Mouse (Mus musculus): ENCODE results near the gene Lrpprc. TPM values are rescaled to one million over a fixed set of nuclear protein-coding genes. Genes with fewer than 3 reads are reported as not detected.

Gene Lrpprc
- polyA plus RNA-seq, 1 experiment from 2014 or later = 51.4 TPM

- no peaks in the 10 kb centered on the region for H3K4me1 ChIP-seq (ENCODE audit: control insufficient read depth, insufficient read depth, low read length)
- H3K4me2 ChIP-seq (replicated peaks; ENCODE audit: low read depth, low read length) = no peak overlapping the region
- WGBS = 93% methylated on average over 9 of the region's 9 CpGs
- H3K27me3 ChIP-seq (ENCODE audit: control insufficient read depth, insufficient read depth, low read length) = no peaks in the 10 kb centered on the region
- H3K27ac ChIP-seq (ENCODE audit: low read length) = no peak overlapping the region
- no peak overlapping the region for H3K4me3 ChIP-seq (ENCODE audit: low read depth, low read length)
- H3K36me3 ChIP-seq (ENCODE audit: control insufficient read depth, insufficient read depth, low read length) = peaks cover 18% of the 10 kb centered on the region; the same call in 1 of the 2 replicates
- no peak overlapping the region for H3K9ac ChIP-seq (replicated peaks; ENCODE audit: low read depth, low read length)
- H3K9me3 ChIP-seq (ENCODE audit: control insufficient read depth, low read depth, low read length) = no peaks in the 10 kb centered on the region
- ATAC-seq (ENCODE audit: insufficient number of reproducible peaks, insufficient read depth, low FRiP score, low read depth) = no peak
Measured at GRCm38 (mm10) chr17:84724028-84724427, 66.6 kb downstream of the Lrpprc start.

DNA sequence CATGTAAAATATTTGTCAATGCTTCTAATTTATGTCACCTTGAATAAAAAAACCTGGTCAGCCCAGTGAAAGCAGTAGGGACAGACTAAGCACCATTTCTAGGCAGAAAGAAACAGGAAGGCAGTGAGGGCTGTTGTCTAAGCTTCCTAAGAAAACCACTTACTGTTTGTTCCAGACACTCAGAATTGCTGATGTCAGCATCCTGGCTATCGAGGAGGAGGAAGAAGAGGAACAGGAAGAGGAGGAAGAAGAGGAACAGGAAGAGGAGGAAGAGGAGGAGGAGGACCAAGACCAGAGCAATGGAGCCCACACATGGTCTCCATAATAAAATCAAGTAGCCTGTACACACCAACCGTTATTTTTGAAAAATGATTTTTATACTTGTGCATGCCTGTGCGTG lies 71.5 kb downstream of the Lrpprc start:
- Histone ChIP-seq H3K9ac (replicated peaks; ENCODE audit: low read depth, low read length) (no peak overlapping the region), H3K36me3 (ENCODE audit: control insufficient read depth, insufficient read depth, low read length) (peaks cover 16% of the 10 kb centered on the region; the same call in 1 of the 2 replicates), H3K4me1 (ENCODE audit: control insufficient read depth, insufficient read depth, low read length) (0 out of 2 replicates have a peak, but pooled peaks cover 3% of the 10 kb centered on the region), H3K4me2 (replicated peaks; ENCODE audit: low read depth, low read length) (no peak overlapping the region), H3K4me3 (ENCODE audit: low read depth, low read length) (no peak overlapping the region), H3K9me3 (ENCODE audit: control insufficient read depth, low read depth, low read length) (no peaks in the 10 kb centered on the region), H3K27me3 (ENCODE audit: control insufficient read depth, insufficient read depth, low read length) (no peaks in the 10 kb centered on the region), H3K27ac (ENCODE audit: low read length) (no peak overlapping the region)
- no peak for ATAC-seq (ENCODE audit: insufficient number of reproducible peaks, insufficient read depth, low FRiP score, low read depth)
- WGBS = 80% methylated on average over 3 of the region's 3 CpGs

- Histone ChIP-seq H3K4me3 (ENCODE audit: low read depth, low read length) (no peak overlapping the region), H3K9ac (replicated peaks; ENCODE audit: low read depth, low read length) (no peak overlapping the region), H3K9me3 (ENCODE audit: control insufficient read depth, low read depth, low read length) (no peaks in the 10 kb centered on the region), H3K4me2 (replicated peaks; ENCODE audit: low read depth, low read length) (no peak overlapping the region), H3K36me3 (ENCODE audit: control insufficient read depth, insufficient read depth, low read length) (peaks cover 13% of the 10 kb centered on the region; the same call in 1 of the 2 replicates), H3K4me1 (ENCODE audit: control insufficient read depth, insufficient read depth, low read length) (0 out of 2 replicates have a peak, but pooled peaks cover 3% of the 10 kb centered on the region), H3K27me3 (ENCODE audit: control insufficient read depth, insufficient read depth, low read length) (no peaks in the 10 kb centered on the region), H3K27ac (ENCODE audit: low read length) (no peak overlapping the region)
- ATAC-seq (ENCODE audit: insufficient number of reproducible peaks, insufficient read depth, low FRiP score, low read depth) = no peak
- WGBS = 77% methylated on average over 5 of the region's 5 CpGs
Measured at GRCm38 (mm10) chr17:84717416-84717815, 73.2 kb downstream of the Lrpprc start.

DNA sequence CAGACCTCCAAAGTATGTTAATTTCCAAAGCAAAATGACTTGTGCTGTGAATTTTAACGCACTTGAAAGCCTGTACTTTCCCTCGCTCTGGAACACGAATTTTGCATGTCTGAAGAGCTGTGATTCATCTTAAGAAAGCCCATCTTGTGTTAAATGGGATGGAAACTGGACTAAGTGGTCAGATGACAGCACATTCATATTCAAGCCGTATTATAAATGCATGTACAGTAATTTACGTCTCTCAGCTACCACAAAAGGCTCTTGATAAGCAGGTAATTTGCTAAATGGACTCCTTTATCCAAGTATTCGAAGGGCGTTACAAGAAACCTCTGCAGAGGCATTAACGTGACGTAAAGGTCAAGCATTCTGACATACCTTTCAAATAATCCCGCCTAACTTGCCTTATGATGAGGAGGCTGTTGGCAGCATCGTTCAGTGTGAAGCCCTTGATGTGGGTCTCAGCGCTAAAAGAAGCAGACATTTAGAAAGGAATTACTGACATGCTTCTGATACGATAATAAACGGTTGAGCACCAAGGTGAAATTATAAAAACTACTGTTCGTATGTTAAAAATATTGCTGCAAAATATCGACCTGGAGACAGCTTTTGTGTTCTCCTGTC lies 74.2 kb downstream of the Lrpprc start:
- 56% methylated on average over 16 of the region's 16 CpGs for WGBS
- Histone ChIP-seq H3K4me1 (ENCODE audit: control insufficient read depth, insufficient read depth, low read length) (0 out of 2 replicates have a peak, but pooled peaks cover 3% of the 10 kb centered on the region), H3K9ac (replicated peaks; ENCODE audit: low read depth, low read length) (no peak overlapping the region), H3K9me3 (ENCODE audit: control insufficient read depth, low read depth, low read length) (no peaks in the 10 kb centered on the region), H3K4me3 (ENCODE audit: low read depth, low read length) (no peak overlapping the region), H3K27me3 (ENCODE audit: control insufficient read depth, insufficient read depth, low read length) (no peaks in the 10 kb centered on the region), H3K4me2 (replicated peaks; ENCODE audit: low read depth, low read length) (no peak overlapping the region), H3K27ac (ENCODE audit: low read length) (no peak overlapping the region), H3K36me3 (ENCODE audit: control insufficient read depth, insufficient read depth, low read length) (peaks cover 9% of the 10 kb centered on the region; the same call in 1 of the 2 replicates)
- no peak for ATAC-seq (ENCODE audit: insufficient number of reproducible peaks, insufficient read depth, low FRiP score, low read depth)

DNA sequence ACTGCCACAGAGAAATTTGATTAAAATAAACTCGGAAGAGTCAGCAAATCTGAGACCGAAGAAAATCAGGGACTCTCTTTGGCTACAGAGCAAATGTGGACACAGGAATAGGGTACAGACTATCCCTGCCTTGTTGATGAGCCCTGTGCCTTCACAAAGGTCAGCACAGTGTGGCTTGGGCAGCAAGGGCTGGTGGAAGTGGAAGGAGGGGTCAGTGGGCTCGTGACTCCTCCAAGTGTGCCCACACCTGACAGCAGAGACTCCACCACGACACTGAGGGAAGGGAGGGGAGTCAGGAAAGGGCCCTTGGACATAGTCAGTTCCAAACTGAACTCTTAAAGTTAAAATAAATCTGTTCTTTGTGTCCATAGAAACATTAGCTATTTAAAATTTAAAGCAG lies 75.7 kb downstream of the Lrpprc start:
- no peaks in the 10 kb centered on the region for H3K9me3 ChIP-seq (ENCODE audit: control insufficient read depth, low read depth, low read length)
- H3K9ac ChIP-seq (replicated peaks; ENCODE audit: low read depth, low read length) = no peak overlapping the region
- H3K4me1 ChIP-seq (ENCODE audit: control insufficient read depth, insufficient read depth, low read length) = 0 out of 2 replicates have a peak, but pooled peaks cover 3% of the 10 kb centered on the region
- no peaks in the 10 kb centered on the region for H3K27me3 ChIP-seq (ENCODE audit: control insufficient read depth, insufficient read depth, low read length)
- WGBS = 65% methylated on average over 4 of the region's 4 CpGs
- no peak for ATAC-seq (ENCODE audit: insufficient number of reproducible peaks, insufficient read depth, low FRiP score, low read depth)
- peaks cover 12% of the 10 kb centered on the region; the same call in 1 of the 2 replicates for H3K36me3 ChIP-seq (ENCODE audit: control insufficient read depth, insufficient read depth, low read length)
- no peak overlapping the region for H3K4me2 ChIP-seq (replicated peaks; ENCODE audit: low read depth, low read length)
- H3K27ac ChIP-seq (ENCODE audit: low read length) = no peak overlapping the region
- H3K4me3 ChIP-seq (ENCODE audit: low read depth, low read length) = no peak overlapping the region

- 91% methylated on average over 18 of the region's 18 CpGs for WGBS
Measured at GRCm38 (mm10) chr17:84713563-84714164, 76.9 kb downstream of the Lrpprc start.

DNA sequence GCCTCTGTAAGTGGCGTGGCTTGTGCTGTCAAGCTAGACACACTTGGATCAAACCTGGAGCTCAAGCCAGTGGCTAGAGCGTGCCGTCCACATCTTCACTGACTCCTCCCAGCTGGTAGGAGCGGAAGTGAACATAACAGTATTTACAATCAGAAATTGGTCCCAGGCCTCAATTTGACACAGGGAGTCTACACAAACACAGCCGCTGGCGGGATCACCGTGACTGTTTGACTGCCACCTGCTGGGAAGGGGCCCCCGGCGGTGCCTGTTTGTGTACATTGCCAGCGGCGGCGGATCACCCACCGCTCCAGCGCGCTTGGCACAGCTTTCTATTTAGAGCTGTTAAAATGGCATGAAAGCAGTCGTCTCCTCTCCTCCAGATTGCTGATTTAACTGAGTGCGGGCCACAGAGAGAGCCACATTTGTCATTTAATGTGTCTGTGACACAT lies 81.2 kb downstream of the Lrpprc start:
- Histone ChIP-seq H3K27me3 (ENCODE audit: control insufficient read depth, insufficient read depth, low read length) (no peaks in the 10 kb centered on the region), H3K9me3 (ENCODE audit: control insufficient read depth, low read depth, low read length) (no peaks in the 10 kb centered on the region), H3K4me3 (ENCODE audit: low read depth, low read length) (no peak overlapping the region), H3K36me3 (ENCODE audit: control insufficient read depth, insufficient read depth, low read length) (peaks cover 13% of the 10 kb centered on the region), H3K27ac (ENCODE audit: low read length) (no peak overlapping the region), H3K4me1 (ENCODE audit: control insufficient read depth, insufficient read depth, low read length) (peaks cover 1% of the 10 kb centered on the region; the same call in 1 of the 2 replicates), H3K4me2 (replicated peaks; ENCODE audit: low read depth, low read length) (no peak overlapping the region), H3K9ac (replicated peaks; ENCODE audit: low read depth, low read length) (no peak overlapping the region)
- no peak for ATAC-seq (ENCODE audit: insufficient number of reproducible peaks, insufficient read depth, low FRiP score, low read depth)
- WGBS = 64% methylated on average over 17 of the region's 17 CpGs

More at GRCm38 (mm10) chr17:84713563-84714164, 76.9 kb downstream of the Lrpprc start:
- peaks cover 3% of the 10 kb centered on the region; the same call in 1 of the 2 replicates for H3K4me1 ChIP-seq (ENCODE audit: control insufficient read depth, insufficient read depth, low read length)
- no peak for ATAC-seq (ENCODE audit: insufficient number of reproducible peaks, insufficient read depth, low FRiP score, low read depth)
- no peaks in the 10 kb centered on the region for H3K27me3 ChIP-seq (ENCODE audit: control insufficient read depth, insufficient read depth, low read length)
- no peaks in the 10 kb centered on the region for H3K9me3 ChIP-seq (ENCODE audit: control insufficient read depth, low read depth, low read length)
- no peak overlapping the region for H3K4me2 ChIP-seq (replicated peaks; ENCODE audit: low read depth, low read length)
- peaks cover 15% of the 10 kb centered on the region; the same call in 1 of the 2 replicates for H3K36me3 ChIP-seq (ENCODE audit: control insufficient read depth, insufficient read depth, low read length)
- no peak overlapping the region for H3K27ac ChIP-seq (ENCODE audit: low read length)
- H3K9ac ChIP-seq (replicated peaks; ENCODE audit: low read depth, low read length) = no peak overlapping the region
- no peak overlapping the region for H3K4me3 ChIP-seq (ENCODE audit: low read depth, low read length)

- Histone ChIP-seq H3K27ac (ENCODE audit: low read length) (no peak overlapping the region), H3K27me3 (ENCODE audit: control insufficient read depth, insufficient read depth, low read length) (no peaks in the 10 kb centered on the region), H3K9me3 (ENCODE audit: control insufficient read depth, low read depth, low read length) (no peaks in the 10 kb centered on the region), H3K9ac (replicated peaks; ENCODE audit: low read depth, low read length) (no peak overlapping the region), H3K4me1 (ENCODE audit: control insufficient read depth, insufficient read depth, low read length) (no peaks in the 10 kb centered on the region; the same call in 1 of the 2 replicates), H3K4me3 (ENCODE audit: low read depth, low read length) (no peak overlapping the region), H3K36me3 (ENCODE audit: control insufficient read depth, insufficient read depth, low read length) (peaks cover 13% of the 10 kb centered on the region), H3K4me2 (replicated peaks; ENCODE audit: low read depth, low read length) (no peak overlapping the region)
- WGBS = 77% methylated on average over 7 of the region's 7 CpGs
- ATAC-seq (ENCODE audit: insufficient number of reproducible peaks, insufficient read depth, low FRiP score, low read depth) = no peak
Measured at GRCm38 (mm10) chr17:84708818-84709217, 81.8 kb downstream of the Lrpprc start.
